Mouse (Mus musculus) ES-E14 (cell line): ENCODE measurements at regions not wholly inside any gene's neighbourhood (a gene's known extent, or its start where the extent isn't known, plus 50 kb on each side); places are given as distances from the start of the nearest gene placed in this dataset.
A peak's percentile ranks its signal among the peaks of the same experiment; 100 is the strongest.

Source experiments
- DNase-seq: peaks from one replicate; pipeline ENCODE4 v3.0.0-alpha.2; 2013; ENCODE audit warnings: low read depth, low spot score
- H3K27ac ChIP-seq: 2 replicates; pipeline ENCODE4 v1.5.1; 2012; ENCODE audit warnings: low read depth, mild to moderate bottlenecking, low read length, moderate library complexity, mixed read lengths; ENCODE audit not compliant: poor library complexity, insufficient read depth, severe bottlenecking
- H3K36me3 ChIP-seq: 2 replicates; pipeline ENCODE4 v1.6.1; 2012; ENCODE audit warnings: mild to moderate bottlenecking, low read length, moderate library complexity, mixed read lengths; ENCODE audit not compliant: control insufficient read depth, poor library complexity, insufficient read depth, severe bottlenecking
- H3K4me1 ChIP-seq, 2 experiments: fragments of 150-350 bp in 1 of 2; sonication (generic) in 1 of 2; 2 replicates each; pipeline ENCODE4 v1.6.1; 2012; ENCODE audit warnings: low read length in 2 of 2, mild to moderate bottlenecking in 1 of 2, mixed read lengths in 1 of 2; ENCODE audit not compliant: control insufficient read depth in 2 of 2, insufficient read depth in 2 of 2, poor library complexity in 1 of 2
- H3K4me3 ChIP-seq, 2 experiments: fragments of 150-350 bp in 1 of 2; sonication (generic) in 1 of 2; 2 replicates each; pipeline ENCODE4 v1.5.1; 2012; ENCODE audit warnings: low read length in 2 of 2, low read depth in 1 of 2, mild to moderate bottlenecking in 1 of 2, mixed read lengths in 1 of 2; ENCODE audit not compliant: insufficient read depth in 1 of 2, poor library complexity in 1 of 2, severe bottlenecking in 1 of 2
- H3K9ac ChIP-seq: 2 replicates; pipeline ENCODE4 v1.6.1; 2012; ENCODE audit warnings: low read depth, mild to moderate bottlenecking, low read length, mixed read lengths; ENCODE audit not compliant: poor library complexity, insufficient read depth, severe bottlenecking
- H3K9me3 ChIP-seq: fragments of 150-350 bp; sonication (generic); 2 replicates; pipeline ENCODE4 v1.6.1; 2012; ENCODE audit warnings: low read depth, mild to moderate bottlenecking, low read length; ENCODE audit not compliant: control insufficient read depth, insufficient read depth
- CHD2 ChIP-seq: IDR thresholded peaks from 2 replicates; pipeline ENCODE4 v1.6.1; 2014; ENCODE audit warnings: mild to moderate bottlenecking, low read depth, low read length, inconsistent platforms
- HCFC1 ChIP-seq: IDR thresholded peaks from 2 replicates; pipeline ENCODE4 v1.6.1; 2012; ENCODE audit warnings: low read length, inconsistent platforms, borderline replicate concordance; ENCODE audit not compliant: insufficient read depth
- MAFK ChIP-seq: IDR thresholded peaks from 2 replicates; pipeline ENCODE4 v1.6.1; 2014; ENCODE audit warnings: mild to moderate bottlenecking, low read depth, low read length, inconsistent platforms; ENCODE audit not compliant: insufficient read depth
- ZC3H11A ChIP-seq: IDR thresholded peaks from 2 replicates; pipeline ENCODE4 v1.6.1; 2012; ENCODE audit warnings: low read depth, mild to moderate bottlenecking, inconsistent platforms, low read length, borderline replicate concordance
- ZNF384 ChIP-seq: IDR thresholded peaks from 2 replicates; pipeline ENCODE4 v1.6.1; 2012; ENCODE audit warnings: low read depth, low read length, inconsistent platforms
- in situ Hi-C, 2 experiments: fragments of 600-800 bp; cut with MboI; formaldehyde crosslinking; loops; one replicate each; pipeline ENCODE4 v1.15.1; 2025; ENCODE audit warnings: low sequenced_read_pairs in 2 of 2, inconsistent platforms in 1 of 2; ENCODE audit not compliant: unreplicated experiment in 2 of 2

GRCm38 (mm10) chr14:64588561-64588960 lies 484.5 kb downstream of the Prss52 start:
- DNase-seq: no peak
- Histone ChIP-seq H3K9ac (peak overlapping the region; percentile 53), H3K36me3 (no peaks in the 10 kb centered on the region), H3K4me3 (peak overlapping the region; percentile 55 to 76), H3K4me1 (peaks cover 5 to 26% of the 10 kb centered on the region in 2 experiments; a peak in 3 of 4 replicates), H3K9me3 (no peaks in the 10 kb centered on the region), H3K27ac (no peak overlapping the region)
- in situ Hi-C loops: loop anchor here in 1 of 2 experiments (25.0 kb wide), 1 partner anchor 1351 kb away; no protein-coding TSS in a partner anchor
- TF ChIP-seq CHD2 (no peak), HCFC1 (no peak), MAFK (no peak), ZC3H11A (no peak), ZNF384 (no peak)

GRCm38 (mm10) chr14:64589126-64589525 lies 485.0 kb downstream of the Prss52 start:
- in situ Hi-C loops: loop anchor here in 1 of 2 experiments (25.0 kb wide), 1 partner anchor 1352 kb away; no protein-coding TSS in a partner anchor
- peak overlapping the region; percentile 55 to 76 for H3K4me3 ChIP-seq

GRCm38 (mm10) chr14:64589571-64590547 lies 485.8 kb downstream of the Prss52 start:
- peak overlapping the region; percentile 58; the same call in 1 of the 2 replicates for H3K9ac ChIP-seq
- peak overlapping the region; percentile 55 to 76 for H3K4me3 ChIP-seq
- H3K4me1 ChIP-seq: peaks cover 12 to 29% of the 10 kb centered on the region in 2 experiments
- H3K36me3 ChIP-seq: 0 out of 2 replicates have a peak, but pooled peaks cover 2% of the 10 kb centered on the region
- TF ChIP-seq ZNF384 (0 out of 2 replicates have a peak, but pooled peaks have one; percentile 43), HCFC1 (no peak), ZC3H11A (no peak)
- in situ Hi-C loops: loop anchor here in 1 of 2 experiments (25.0 kb wide), 1 partner anchor 1353 kb away; no protein-coding TSS in a partner anchor
- DNase-seq: no peak
- no peaks in the 10 kb centered on the region for H3K9me3 ChIP-seq
- H3K27ac ChIP-seq: peak overlapping the region; percentile 82

More at GRCm38 (mm10) chr14:64589126-64589525, 485.0 kb downstream of the Prss52 start:
- Histone ChIP-seq H3K9me3 (no peaks in the 10 kb centered on the region), H3K27ac (no peak overlapping the region; the same call in 1 of the 2 replicates), H3K36me3 (no peaks in the 10 kb centered on the region), H3K9ac (peak overlapping the region; percentile 53; the same call in 1 of the 2 replicates), H3K4me1 (peaks cover 10 to 28% of the 10 kb centered on the region in 2 experiments)
- no peak for DNase-seq
- TF ChIP-seq ZC3H11A (no peak), ZNF384 (no peak), MAFK (no peak), CHD2 (no peak)

- H3K9me3 ChIP-seq: no peaks in the 10 kb centered on the region
- peak overlapping the region; percentile 55 to 76 for H3K4me3 ChIP-seq
- DNase-seq: no peak
- peak overlapping the region; percentile 33; the same call in 1 of the 2 replicates for H3K9ac ChIP-seq
- peaks cover 12 to 25% of the 10 kb centered on the region in 2 experiments for H3K4me1 ChIP-seq
- in situ Hi-C loops: loop anchor here in 1 of 2 experiments (25.0 kb wide), 1 partner anchor 1353 kb away; no protein-coding TSS in a partner anchor
- peak overlapping the region; percentile 71; the same call in 1 of the 2 replicates for H3K27ac ChIP-seq
- H3K36me3 ChIP-seq: 0 out of 2 replicates have a peak, but pooled peaks cover 2% of the 10 kb centered on the region
- TF ChIP-seq ZNF384: no peak
- TF ChIP-seq ZC3H11A: no peak
These were observed 486.5 kb downstream of the Prss52 start for GRCm38 (mm10) chr14:64590611-64591010.
